Mouse (Mus musculus): ENCODE measurements around the gene Zfp668. TPM values are rescaled to one million over a fixed set of nuclear protein-coding genes. Genes with fewer than 3 reads are reported as not detected.

The Zfp668 gene
- total RNA-seq, 2 experiments from 2014 or later: 22.4 to 23.9 TPM

Other genes starting within 250 kb of the Zfp668 start
- gene Bcl7c, start 167.9 kb downstream of the Zfp668 start, total RNA-seq (2021): 10 to 100 TPM; 30.3 to 38.0 TPM
- 1 to 10 TPM; 3.2 to 5.4 TPM for gene Ctf1, start 164.1 kb downstream of the Zfp668 start, total RNA-seq (2021)
- not detected for gene Ctf2, start 144.7 kb downstream of the Zfp668 start, total RNA-seq (2021)
- 10 to 100 TPM; 73.0 to 73.5 TPM for gene Fbxl19, start 132.3 kb downstream of the Zfp668 start, total RNA-seq (2021)
- gene Orai3, start 107.0 kb downstream of the Zfp668 start, total RNA-seq (2021): 10 to 100 TPM; 22.4 to 22.7 TPM
- 10 to 100 TPM; 38.2 to 41.8 TPM for gene Setd1a, start 100.2 kb downstream of the Zfp668 start, total RNA-seq (2021)
- 1 to 10 TPM; 4.1 to 4.7 TPM for gene Gm49388, start 91.2 kb downstream of the Zfp668 start, total RNA-seq (2021)
- 1 to 10 TPM; 5.9 to 6.6 TPM for gene Hsd3b7, start 76.2 kb downstream of the Zfp668 start, total RNA-seq (2021)
- 10 to 100 TPM; 51.4 to 59.6 TPM for gene Stx4a, start 52.5 kb downstream of the Zfp668 start, total RNA-seq (2021)
- gene Stx1b, start 52.3 kb downstream of the Zfp668 start, total RNA-seq (2021): 100 to 1,000 TPM; 341 to 360 TPM
- gene Zfp646, start 607 bp downstream of the Zfp668 start, total RNA-seq (2021): 10 to 100 TPM; 28.1 to 29.0 TPM
- gene Prss53, start 14.1 kb upstream of the Zfp668 start, total RNA-seq (2021): 1 to 10 TPM in 1 of 2 experiments, under 1 TPM in 1; 0.98 to 1.4 TPM
- gene Gm21974, start 18.6 kb upstream of the Zfp668 start, total RNA-seq (2021): not detected
- 10 to 100 TPM; 20.2 to 24.7 TPM for gene Vkorc1, start 18.8 kb upstream of the Zfp668 start, total RNA-seq (2021)
- gene Bckdk, start 27.3 kb upstream of the Zfp668 start, total RNA-seq (2021): 10 to 100 TPM; 38.5 to 48.9 TPM
- gene Kat8, start 35.7 kb upstream of the Zfp668 start, total RNA-seq (2021): 10 to 100 TPM; 24.0 to 30.0 TPM
- under 1 TPM in 1 of 2 experiments, not detected in 1; 0.60 TPM for gene Prss8, start 53.3 kb upstream of the Zfp668 start, total RNA-seq (2021)
- gene Prss36, start 69.9 kb upstream of the Zfp668 start, total RNA-seq (2021): 10 to 100 TPM; 12.2 to 12.4 TPM
- 100 to 1,000 TPM; 328 to 375 TPM for gene Fus, start 90.6 kb upstream of the Zfp668 start, total RNA-seq (2021)
- gene Pycard, start 117.0 kb upstream of the Zfp668 start, total RNA-seq (2021): 1 to 10 TPM; 1.5 to 4.3 TPM
- gene Trim72, start 127.1 kb upstream of the Zfp668 start, total RNA-seq (2021): under 1 TPM; 0.25 to 0.36 TPM
- gene Itgam, start 185.8 kb upstream of the Zfp668 start, total RNA-seq (2021): 10 to 100 TPM; 11.1 to 13.1 TPM
- gene Gm49368, start 185.9 kb upstream of the Zfp668 start, total RNA-seq (2021): under 1 TPM in 1 of 2 experiments, not detected in 1; 0.12 TPM